Mouse (Mus musculus) frontal cortex, postnatal 25 days (tissue): ENCODE measurements around the gene Rpn2.
A peak's percentile ranks its signal among the peaks of the same experiment; 100 is the strongest.

Experiments
- DNase-seq, 2 experiments: peaks; one replicate each; pipeline ENCODE4 v3.0.0; 2022; ENCODE audit warnings: low spot score in 2 of 2

Rpn2 gene

DNA sequence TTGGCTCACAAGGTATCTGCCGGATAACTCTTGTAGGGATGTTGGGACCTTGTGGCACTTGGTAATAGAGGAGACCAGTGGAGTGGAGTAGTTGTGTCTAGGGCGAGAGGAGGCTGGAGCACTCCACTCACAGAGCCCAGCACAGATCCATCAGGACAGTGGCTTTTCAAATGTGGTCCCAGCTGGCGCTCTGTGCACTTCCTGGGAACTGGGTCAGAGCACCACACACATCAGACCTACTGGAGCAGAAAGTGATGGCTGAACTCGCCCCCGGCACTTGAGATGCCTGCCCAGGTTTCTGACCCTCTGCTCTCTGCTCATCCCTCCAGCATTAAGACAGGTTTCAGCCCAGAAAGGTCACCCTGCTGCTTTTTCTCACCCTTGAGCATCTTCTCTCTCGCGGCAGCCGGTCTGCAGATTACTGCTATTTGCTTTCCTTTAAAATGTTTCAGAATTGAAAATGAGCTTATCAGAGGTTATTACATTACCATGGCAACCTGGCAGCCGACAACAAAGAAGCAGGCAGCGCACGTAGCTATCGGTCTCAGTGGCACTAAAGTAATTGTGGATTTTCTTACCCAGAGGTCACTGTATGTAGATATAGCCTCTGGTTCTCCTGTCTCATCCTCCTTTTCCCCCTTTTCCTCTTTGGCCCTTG, 70.4 kb downstream of the Rpn2 start:
- no peak for DNase-seq

DNA sequence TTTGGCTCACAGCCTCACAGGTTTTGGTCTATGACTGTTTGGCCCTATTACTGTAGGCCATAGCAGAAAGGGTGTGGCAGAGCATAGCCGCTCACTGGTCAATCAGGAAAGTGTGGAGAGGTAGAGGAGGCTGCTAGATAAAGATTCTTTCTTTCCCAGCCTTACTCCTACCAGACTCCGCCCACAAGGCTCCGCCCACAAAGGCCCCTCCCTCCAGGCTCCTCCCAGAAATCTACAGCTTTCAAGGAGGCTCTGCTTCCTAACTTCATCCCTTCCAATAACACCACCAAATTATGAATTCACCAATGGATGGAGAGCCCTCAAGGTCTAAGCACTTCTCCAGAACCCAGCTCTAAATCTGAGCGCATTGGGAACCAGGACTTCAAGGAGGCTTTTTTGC, 74.4 kb downstream of the Rpn2 start:
- no peak for DNase-seq

DNA sequence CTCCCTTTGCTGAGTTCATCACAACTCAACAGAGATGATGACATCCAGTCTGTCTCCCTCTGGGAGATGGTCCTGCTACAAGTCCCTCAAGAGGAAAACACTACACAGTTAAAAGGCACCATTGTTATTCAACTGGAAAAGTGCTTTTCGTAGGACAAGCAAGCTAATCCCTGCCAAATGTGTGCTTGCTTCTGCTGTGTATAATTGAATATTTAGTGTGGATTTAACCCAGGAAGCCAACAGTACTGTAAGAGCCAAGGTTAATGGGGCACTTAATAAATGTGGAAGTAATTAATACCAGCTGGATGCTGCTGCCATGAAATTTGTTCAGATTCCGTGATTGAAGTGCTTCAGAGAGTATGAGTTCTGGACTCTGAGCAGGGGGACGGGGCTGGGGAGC, 75.3 kb downstream of the Rpn2 start:
- DNase-seq: no peak

- no peak for DNase-seq
These were observed 81.2 kb downstream of the Rpn2 start for GRCm38 (mm10) chr2:157360028-157360427.

GRCm38 (mm10) chr2:157363031-157363430, 84.2 kb downstream of the Rpn2 start:
- no peak for DNase-seq

DNA sequence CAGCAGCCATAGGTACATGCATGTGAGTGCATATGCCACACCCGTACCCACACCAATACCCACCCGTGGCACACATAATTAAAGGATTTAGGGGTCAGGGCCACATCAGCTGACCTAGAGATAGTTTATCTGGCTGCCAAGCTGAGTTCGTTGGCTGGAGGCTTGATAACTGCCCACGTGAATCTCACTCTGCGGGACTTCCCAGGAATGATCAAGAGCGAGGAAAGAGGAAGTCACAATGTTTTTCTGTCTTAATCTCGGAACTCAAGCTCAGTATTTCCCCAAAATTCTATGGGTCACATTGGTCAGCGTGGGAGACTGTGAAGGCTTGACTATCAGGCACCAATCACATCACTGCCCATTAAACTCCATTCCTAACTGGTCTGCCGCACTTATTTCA, 87.9 kb downstream of the Rpn2 start:
- no peak for DNase-seq

DNA sequence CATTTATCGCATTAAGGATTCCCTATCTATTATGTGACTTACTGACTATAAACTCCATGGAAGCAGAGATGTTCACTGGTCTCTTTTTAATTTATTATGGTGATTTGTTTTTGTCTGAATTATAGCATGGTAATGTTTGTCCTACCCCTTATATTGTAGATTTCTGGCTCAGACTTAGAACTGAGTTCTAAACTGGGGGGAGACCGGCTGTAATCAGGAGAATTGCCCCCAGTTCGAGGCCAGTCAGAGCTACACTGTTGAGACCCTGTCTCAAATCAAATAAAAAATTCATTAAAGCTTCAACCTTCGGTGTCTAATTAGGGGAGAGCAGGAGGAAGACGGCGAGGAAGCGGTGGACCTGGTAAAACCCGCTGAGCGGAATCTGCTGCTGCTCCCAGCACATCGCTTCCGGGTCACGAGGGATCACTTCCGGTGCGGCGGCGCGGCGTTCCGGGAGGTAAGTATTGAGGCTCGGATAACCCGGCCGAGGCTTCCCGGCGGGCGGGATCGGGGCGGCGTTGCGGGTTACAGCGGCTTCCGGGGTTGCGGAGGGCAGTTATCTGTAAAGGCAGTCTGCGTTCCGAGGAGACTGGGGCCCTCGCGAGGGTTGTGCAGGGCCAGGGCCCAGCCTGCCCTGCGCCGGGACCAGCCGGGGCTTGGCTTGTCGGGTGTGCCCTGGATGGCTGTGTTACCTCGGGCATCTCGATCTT, 88.5 kb downstream of the Rpn2 start, which contains the start of gene Manbal:
Manbal (plus strand) TSS at position 411 of the 710 bp plus-strand sequence.
- DNase-seq: peak; percentile 92 to 97

DNA sequence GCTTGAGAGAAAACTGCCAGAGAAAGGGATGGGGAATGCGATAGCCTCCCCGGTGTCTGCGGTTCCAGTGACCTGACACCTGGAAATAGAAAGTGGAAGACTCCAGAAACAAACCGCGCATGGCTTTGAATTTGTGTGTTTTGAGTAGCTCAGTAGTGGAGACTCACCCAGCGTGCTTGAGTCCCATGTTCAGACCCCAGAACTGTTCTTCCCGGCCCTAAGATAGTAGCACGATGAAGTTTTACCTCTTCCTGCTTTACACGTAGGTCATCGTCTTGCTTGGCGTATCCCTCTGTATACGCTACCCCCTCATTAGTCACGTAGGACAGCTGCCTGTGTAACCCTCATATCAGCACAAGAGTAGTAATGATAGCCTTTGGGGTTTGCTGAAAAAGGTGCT, 89.2 kb downstream of the Rpn2 start:
- no peak for DNase-seq

GRCm38 (mm10) chr2:157371696-157372095, 92.9 kb downstream of the Rpn2 start:
- no peak for DNase-seq

DNA sequence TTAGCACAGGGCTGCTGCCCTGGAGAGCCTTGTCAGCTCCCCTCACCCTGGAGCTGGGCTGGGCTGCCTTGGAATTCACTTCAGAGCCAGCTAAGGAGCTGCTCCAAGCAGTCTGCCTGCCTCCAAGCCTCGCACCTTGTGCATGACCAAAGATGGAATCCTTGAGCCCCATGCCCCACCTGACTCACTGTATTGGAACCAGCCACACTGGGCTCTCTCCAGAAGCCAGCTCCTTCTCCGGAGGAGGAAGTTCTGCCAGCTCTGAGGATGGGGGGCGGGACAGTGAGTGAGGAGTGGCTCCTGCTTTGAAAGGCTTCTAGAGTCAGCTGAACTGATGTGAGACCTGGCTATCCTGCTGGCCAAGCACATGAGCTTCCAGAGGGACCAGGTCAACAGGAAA, 94.9 kb downstream of the Rpn2 start:
- no peak for DNase-seq

GRCm38 (mm10) chr2:157375051-157375450, 96.2 kb downstream of the Rpn2 start:
- DNase-seq: no peak
